Mouse (Mus musculus) megakaryocyte, embryonic 14.5 days (primary cell): ENCODE data around the gene DXBay18.
"Not testable (repeated sequence)": the region's sequence is repeated elsewhere in the genome, so short reads cannot be mapped to it uniquely, and the experiment has no call there.

ENCODE experiments used
- FLI1 ChIP-seq: IDR thresholded peaks from 2 replicates; pipeline ENCODE4 v1.6.1; 2012; ENCODE audit warnings: low read length, inconsistent platforms, mixed read lengths
- GATA1 ChIP-seq: IDR thresholded peaks from 3 replicates; pipeline ENCODE4 v1.6.1; 2012; ENCODE audit warnings: mixed read lengths, low read length, inconsistent platforms, borderline replicate concordance

GRCm38 (mm10) chrX:73122859-73123829, 26.1 kb downstream of the DXBay18 start:
- TF ChIP-seq GATA1, FLI1: not testable (repeated sequence)
